Mouse (Mus musculus) MEL (cell line): Measurements from ENCODE around the gene Fxn.

Source experiments
- CTCF ChIP-seq, 3 experiments: IDR thresholded peaks in 2 of 3; conservative IDR thresholded peaks in 1 of 3; 2 replicates each; pipeline ENCODE4 v1.5.1; 2011 to 2012; ENCODE audit warnings: low read length in 3 of 3, low read depth in 2 of 3, mild to moderate bottlenecking in 2 of 3, improper control_type of control experiment in 1 of 3, inconsistent platforms in 1 of 3, mixed read lengths in 1 of 3, moderate library complexity in 1 of 3; ENCODE audit not compliant: control insufficient read depth in 1 of 3, insufficient read depth in 1 of 3, poor library complexity in 1 of 3, severe bottlenecking in 1 of 3
- EP300 ChIP-seq, 2 experiments: IDR thresholded peaks; 2 replicates each; pipeline ENCODE4 v1.6.1; 2011; ENCODE audit warnings: improper control_type of control experiment in 2 of 2, low read length in 2 of 2, low read depth in 1 of 2, mild to moderate bottlenecking in 1 of 2
- ETS1 ChIP-seq: IDR thresholded peaks from 2 replicates; pipeline ENCODE4 v1.6.1; 2012; ENCODE audit warnings: low read depth, mild to moderate bottlenecking, inconsistent platforms, low read length, improper control_type of control experiment, moderate library complexity
- GABPA ChIP-seq: IDR thresholded peaks from 2 replicates; pipeline ENCODE4 v1.6.1; 2012; ENCODE audit warnings: low read depth, mild to moderate bottlenecking, inconsistent platforms, low read length, improper control_type of control experiment, moderate library complexity
- GATA1 ChIP-seq: IDR thresholded peaks from 2 replicates; pipeline ENCODE4 v1.6.1; 2011; ENCODE audit warnings: low read depth, low read length, improper control_type of control experiment
- POLR2A ChIP-seq, 2 experiments: IDR thresholded peaks; 2 replicates each; pipeline ENCODE4 v1.6.1; 2011 to 2012; ENCODE audit warnings: low read length in 2 of 2, mild to moderate bottlenecking in 2 of 2, control low read depth in 1 of 2, improper control_type of control experiment in 1 of 2, low read depth in 1 of 2, moderate library complexity in 1 of 2; ENCODE audit not compliant: control insufficient read depth in 1 of 2, insufficient read depth in 1 of 2, poor library complexity in 1 of 2
- RAD21 ChIP-seq: IDR thresholded peaks from 2 replicates; pipeline ENCODE4 v1.6.1; 2011; ENCODE audit warnings: mild to moderate bottlenecking, low read depth, low read length, improper control_type of control experiment
- UBTF ChIP-seq: IDR thresholded peaks from 2 replicates; pipeline ENCODE4 v1.6.1; 2012; ENCODE audit warnings: low read depth, mild to moderate bottlenecking, inconsistent platforms, low read length, improper control_type of control experiment, moderate library complexity, borderline replicate concordance; ENCODE audit not compliant: insufficient read depth
- USF2 ChIP-seq, 2 experiments: IDR thresholded peaks; 2 replicates each; pipeline ENCODE4 v1.6.1; 2011 to 2012; ENCODE audit warnings: improper control_type of control experiment in 2 of 2, low read length in 2 of 2, borderline replicate concordance in 1 of 2, inconsistent platforms in 1 of 2, low read depth in 1 of 2, mild to moderate bottlenecking in 1 of 2; ENCODE audit not compliant: insufficient read depth in 1 of 2
- ZC3H11A ChIP-seq: IDR thresholded peaks from 2 replicates; pipeline ENCODE4 v1.6.1; 2012; ENCODE audit warnings: low read depth, mild to moderate bottlenecking, inconsistent platforms, low read length, improper control_type of control experiment
- ZNF384 ChIP-seq: IDR thresholded peaks from 2 replicates; pipeline ENCODE4 v1.6.1; 2012; ENCODE audit warnings: low read depth, mild to moderate bottlenecking, inconsistent platforms, low read length, improper control_type of control experiment

DNA sequence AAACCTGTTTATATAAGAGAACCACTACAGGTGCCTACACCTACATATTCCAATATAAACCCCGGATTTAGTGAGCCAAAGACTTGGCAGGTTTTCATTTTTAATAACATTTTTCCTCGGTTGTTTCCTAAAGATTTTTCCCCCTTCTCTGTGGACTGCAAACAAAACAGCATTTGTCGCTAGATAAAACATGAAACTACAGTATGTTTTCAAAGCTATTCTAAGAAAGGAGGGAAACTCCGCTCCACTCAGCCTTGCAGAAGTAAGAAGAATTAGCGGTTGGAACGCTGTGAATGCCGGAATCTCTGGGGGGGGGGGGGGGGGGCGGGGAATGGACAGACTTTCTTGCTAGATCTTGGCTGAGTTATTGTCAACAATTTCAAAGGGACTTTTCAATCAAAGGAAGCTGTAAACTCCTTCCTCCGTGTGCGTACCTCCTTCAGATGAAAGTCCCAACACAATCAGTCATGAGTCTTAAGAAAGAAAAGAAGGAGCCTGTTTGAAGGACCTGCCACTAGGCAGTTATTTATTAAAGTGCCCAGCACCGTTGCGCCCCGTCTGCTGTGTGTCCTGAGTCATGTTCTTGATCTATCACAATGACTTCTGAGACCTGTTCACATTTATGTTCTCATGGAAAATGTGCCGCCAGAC lies 59.5 kb downstream of the Fxn start:
- TF ChIP-seq GABPA (no peak), EP300 (IDR thresholded peaks at IDR 0.05; ENCODE audit: low read depth in 1 of 2, low read length in 2 of 2) (no peak), ZC3H11A (no peak), CTCF (IDR thresholded peaks at IDR 0.05 in 2 of 3, conservative IDR thresholded peaks at IDR 0.05 in 1 of 3; ENCODE audit: control insufficient read depth in 1 of 3, insufficient read depth in 1 of 3, low read depth in 2 of 3, low read length in 3 of 3, poor library complexity in 1 of 3, severe bottlenecking in 1 of 3) (no peak), GATA1 (no peak), POLR2A (IDR thresholded peaks at IDR 0.05; ENCODE audit: control insufficient read depth in 1 of 2, insufficient read depth in 1 of 2, low read depth in 1 of 2, low read length in 2 of 2, poor library complexity in 1 of 2) (no peak), USF2 (IDR thresholded peaks at IDR 0.05; ENCODE audit: borderline replicate concordance in 1 of 2, insufficient read depth in 1 of 2, low read depth in 1 of 2, low read length in 2 of 2) (no peak), RAD21 (no peak), ZNF384 (no peak), UBTF (no peak), ETS1 (no peak)
